Mouse (Mus musculus) liver, embryonic 14.5 days (tissue): Measurements from ENCODE around the gene Cd3g. TPM values are rescaled to one million over a fixed set of nuclear protein-coding genes. Genes with fewer than 3 reads are reported as not detected.
A peak's percentile ranks its signal among the peaks of the same experiment; 100 is the strongest.

ENCODE experiments used
- ATAC-seq: fragments of 200-750 bp; cut with Nextera tagmentation; 2 replicates; pipeline ENCODE4 v1.8.0; 2017; ENCODE audit warnings: moderate number of reproducible peaks, mild to moderate bottlenecking, moderate library complexity; ENCODE audit not compliant: insufficient read depth
- DNase-seq, 3 experiments: peaks; one replicate each; pipeline ENCODE4 v3.0.0-alpha.2; 2012 to 2013; ENCODE audit warnings: low read depth in 3 of 3, low spot score in 3 of 3
- H3K27ac ChIP-seq: fragments of 300-500 bp; sonication (generic); 2 replicates; pipeline ENCODE4 v1.5.1; 2014; ENCODE audit warnings: moderate library complexity, mild to moderate bottlenecking, control low read depth, inconsistent platforms
- H3K27me3 ChIP-seq: fragments of 300-500 bp; sonication (generic); 2 replicates; pipeline ENCODE4 v1.6.1; 2014; ENCODE audit warnings: mild to moderate bottlenecking, low read length, moderate library complexity; ENCODE audit not compliant: control insufficient read depth, insufficient read depth
- H3K36me3 ChIP-seq: fragments of 300-500 bp; sonication (generic); replicated peaks from 2 replicates; pipeline ENCODE4 v1.6.1; 2014; ENCODE audit warnings: low read depth; ENCODE audit not compliant: control insufficient read depth, insufficient read depth
- H3K4me1 ChIP-seq, 2 experiments: fragments of 200-500 bp in 1 of 2; fragments of 300-500 bp in 1 of 2; sonication (generic) in 1 of 2; replicated peaks; 2 replicates each; pipeline ENCODE4 v1.6.1; 2012 to 2014; ENCODE audit warnings: antibody characterized with exemption in 1 of 2, inconsistent platforms in 1 of 2, low read length in 1 of 2; ENCODE audit not compliant: control insufficient read depth in 2 of 2, insufficient read depth in 2 of 2
- H3K4me2 ChIP-seq: fragments of 300-500 bp; sonication (generic); 2 replicates; pipeline ENCODE4 v1.6.1; 2014; ENCODE audit warnings: low read depth, mild to moderate bottlenecking, control low read depth, moderate library complexity
- H3K4me3 ChIP-seq, 2 experiments: fragments of 200-500 bp in 1 of 2; fragments of 300-500 bp in 1 of 2; sonication (generic) in 1 of 2; 2 replicates each; pipeline ENCODE4 v1.5.1; 2012 to 2014; ENCODE audit warnings: low read depth in 2 of 2, low read length in 2 of 2, mild to moderate bottlenecking in 2 of 2, control low read depth in 1 of 2, inconsistent platforms in 1 of 2, moderate library complexity in 1 of 2; ENCODE audit not compliant: insufficient read depth in 1 of 2
- H3K9ac ChIP-seq: fragments of 300-500 bp; sonication (generic); replicated peaks from 2 replicates; pipeline ENCODE4 v1.6.1; 2014; ENCODE audit warnings: mild to moderate bottlenecking, control low read depth, moderate library complexity
- H3K9me3 ChIP-seq: fragments of 300-500 bp; sonication (generic); 2 replicates; pipeline ENCODE4 v1.6.1; 2016; ENCODE audit warnings: low read length, mixed read lengths; ENCODE audit not compliant: control insufficient read depth
- CTCF ChIP-seq: IDR thresholded peaks from 2 replicates; pipeline ENCODE4 v1.5.1; 2016; ENCODE audit warnings: antibody characterized with exemption, low read depth, control low read depth
- EP300 ChIP-seq: IDR thresholded peaks from 2 replicates; pipeline ENCODE4 v1.6.1; 2016; ENCODE audit warnings: antibody characterized with exemption, low read depth
- WGBS: fragments of 180-500 bp; shearing (Covaris S2); extraction: QIAGEN DNeasy Blood & Tissue Kit; methylation state at CpG from one replicate; pipeline ENCODE4 v1.1.7; 2014; ENCODE audit not compliant: insufficient replicate concordance; 5-methylcytosine and 5-hydroxymethylcytosine counted together
- polyA plus RNA-seq, 2 experiments: library from polyadenylated mRNA; depleted of rRNA in 1 of 2; stranded (reverse) in 1 of 2; unstranded in 1 of 2; fragments of >200 nt; fragmentation: Nextera tagmentation in 1 of 2; extraction: Ambion mirVana in 1 of 2; gene quantifications; 2 replicates each; pipeline versions ENCODE4 v1.2.1 to v1.2.3; 2012 to 2014

Cd3g gene
- polyA plus RNA-seq, 2 experiments, result 0.09 to 0.25 TPM

DNA sequence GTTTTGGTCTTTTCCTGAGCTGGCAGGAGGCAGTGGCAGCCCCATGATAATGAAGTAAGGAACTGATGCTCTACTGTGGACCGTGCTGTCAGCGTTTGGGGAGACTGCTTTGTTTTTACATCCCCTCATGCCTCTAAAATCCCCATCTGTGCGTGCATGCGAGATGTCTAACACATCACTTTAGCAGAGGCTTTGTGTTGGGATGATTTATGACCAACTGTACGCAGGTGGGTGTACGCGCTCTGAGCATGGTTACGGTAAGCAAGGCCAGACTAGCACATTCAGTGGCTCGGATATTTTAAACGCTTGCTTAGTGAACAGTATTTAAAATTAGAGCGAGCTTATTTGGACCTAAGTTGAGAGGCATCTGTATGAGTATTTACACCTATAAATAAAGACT, 37.8 kb upstream of the Cd3g start:
- no peaks in the 10 kb centered on the region for H3K27me3 ChIP-seq
- no peak overlapping the region for H3K4me3 ChIP-seq
- no peak overlapping the region for H3K27ac ChIP-seq
- no peak overlapping the region for H3K4me2 ChIP-seq
- H3K36me3 ChIP-seq, result no peaks in the 10 kb centered on the region
- H3K9me3 ChIP-seq, result no peaks in the 10 kb centered on the region
- 69% methylated on average over 11 of the region's 11 CpGs for WGBS
- TF ChIP-seq EP300 (no peak), CTCF (no peak)
- H3K9ac ChIP-seq, result no peak overlapping the region
- no peak for DNase-seq
- ATAC-seq, result no peak
- no peaks in the 10 kb centered on the region for H3K4me1 ChIP-seq

DNA sequence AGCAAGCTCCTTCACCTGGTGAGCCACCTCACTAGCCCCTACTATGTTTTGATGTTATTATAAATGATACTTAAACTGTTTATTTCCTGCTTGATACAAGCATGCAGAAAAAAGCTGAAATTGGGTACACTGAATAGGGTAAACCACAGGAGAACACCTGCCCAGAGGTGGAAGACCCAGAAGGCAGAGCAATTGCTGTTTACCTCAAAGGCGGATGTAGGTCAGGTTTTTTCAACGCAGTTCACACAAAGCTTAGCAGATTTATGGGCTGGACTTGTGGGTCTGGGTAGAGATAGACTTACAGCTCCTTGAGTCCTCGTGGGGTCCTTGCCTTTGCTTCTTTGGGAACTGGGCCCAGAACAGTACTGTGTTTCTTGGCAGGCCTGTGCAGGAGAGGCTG, 35.6 kb upstream of the Cd3g start:
- Histone ChIP-seq H3K4me3 (no peak overlapping the region), H3K27me3 (no peaks in the 10 kb centered on the region), H3K4me2 (no peak overlapping the region), H3K36me3 (no peaks in the 10 kb centered on the region), H3K4me1 (no peaks in the 10 kb centered on the region), H3K27ac (no peak overlapping the region), H3K9me3 (no peaks in the 10 kb centered on the region), H3K9ac (no peak overlapping the region)
- WGBS, result 53% methylated on average over 3 of the region's 3 CpGs
- no peak for DNase-seq
- no peak for ATAC-seq
- TF ChIP-seq CTCF, result no peak

DNA sequence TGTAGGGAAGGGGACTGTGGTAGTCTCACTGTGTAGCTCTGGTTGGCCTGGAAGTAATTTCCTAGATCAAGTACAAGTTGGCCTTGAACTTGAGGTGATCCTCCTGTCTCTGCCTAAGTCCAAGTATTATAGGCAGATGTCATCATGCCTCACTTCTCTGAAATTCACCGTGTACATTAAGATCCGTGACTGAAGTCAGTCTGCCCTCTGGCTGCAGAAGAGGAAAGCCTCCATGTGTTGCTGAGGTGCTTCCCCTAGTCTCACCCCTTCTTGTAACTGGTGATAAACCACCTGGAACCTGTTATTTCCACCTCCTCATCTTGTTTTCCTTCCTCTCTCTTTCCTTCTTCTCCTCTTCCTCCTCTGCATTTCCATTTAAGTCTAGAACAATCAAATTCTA, 34.6 kb upstream of the Cd3g start:
- WGBS, result 32% methylated on average over 2 of the region's 2 CpGs
- no peak overlapping the region for H3K9ac ChIP-seq

DNA sequence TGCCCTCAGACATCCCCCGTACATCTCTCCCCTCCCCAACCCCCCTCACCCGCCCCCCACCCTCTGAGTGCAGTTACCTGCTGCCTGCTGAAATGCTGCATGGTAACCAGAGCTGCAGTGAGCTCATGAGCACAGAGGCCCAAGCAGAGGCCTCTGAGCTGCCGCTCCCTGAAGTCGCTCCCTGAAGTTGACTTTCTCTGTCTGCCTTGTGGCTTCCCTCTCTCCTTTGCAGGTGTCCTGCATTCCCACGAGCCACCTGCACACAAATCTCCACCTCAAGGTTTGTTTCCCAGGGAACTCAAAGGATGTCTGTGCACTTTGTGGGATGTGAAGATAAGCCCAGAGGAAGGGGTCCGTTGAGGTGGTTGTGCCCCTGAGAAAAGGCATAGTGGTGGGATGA, 31.1 kb upstream of the Cd3g start:
- WGBS, result 39% methylated on average over 6 of the region's 6 CpGs
- Histone ChIP-seq H3K36me3 (no peaks in the 10 kb centered on the region), H3K9ac (no peak overlapping the region), H3K9me3 (no peaks in the 10 kb centered on the region), H3K4me3 (no peak overlapping the region), H3K4me1 (no peaks in the 10 kb centered on the region), H3K4me2 (no peak overlapping the region), H3K27me3 (no peaks in the 10 kb centered on the region; the same call in 1 of the 2 replicates), H3K27ac (no peak overlapping the region)
- TF ChIP-seq EP300 (no peak), CTCF (no peak)
- DNase-seq, result no peak
- no peak for ATAC-seq

More for the DNA sequence above, 34.6 kb upstream of the Cd3g start:
- no peaks in the 10 kb centered on the region for H3K27me3 ChIP-seq
- ATAC-seq (no peak), DNase-seq (no peak)
- no peaks in the 10 kb centered on the region for H3K36me3 ChIP-seq
- TF ChIP-seq EP300 (no peak), CTCF (peak; percentile 12; the same call in 1 of the 2 replicates)
- no peak overlapping the region for H3K4me2 ChIP-seq
- no peak overlapping the region for H3K27ac ChIP-seq
- no peaks in the 10 kb centered on the region for H3K9me3 ChIP-seq
- no peaks in the 10 kb centered on the region for H3K4me1 ChIP-seq
- H3K4me3 ChIP-seq, result no peak overlapping the region

DNA sequence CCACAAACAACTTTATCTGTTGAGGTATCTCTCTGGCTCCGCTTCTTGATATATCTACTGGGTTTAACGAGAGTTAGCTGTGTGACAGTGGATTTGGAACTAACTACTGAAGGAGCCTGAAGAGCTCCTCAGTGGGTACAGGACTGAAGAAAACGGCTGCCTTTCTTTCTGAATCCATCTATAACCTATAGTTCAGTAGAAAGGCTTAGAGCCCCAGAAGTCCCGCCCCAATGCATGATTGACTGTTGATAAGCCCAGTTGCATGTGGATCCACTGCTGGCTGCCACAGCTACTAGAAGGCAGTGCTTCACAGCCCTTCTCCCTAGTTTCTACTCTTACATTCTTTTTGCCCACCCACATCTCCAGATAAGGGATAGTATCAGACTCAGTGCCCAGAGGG, 30.2 kb upstream of the Cd3g start:
- 35% methylated on average over 4 of the region's 4 CpGs for WGBS
- Histone ChIP-seq H3K9ac (no peak overlapping the region), H3K27ac (no peak overlapping the region), H3K4me3 (no peak overlapping the region), H3K9me3 (no peaks in the 10 kb centered on the region), H3K4me2 (no peak overlapping the region), H3K4me1 (no peaks in the 10 kb centered on the region), H3K36me3 (no peaks in the 10 kb centered on the region), H3K27me3 (no peaks in the 10 kb centered on the region; the same call in 1 of the 2 replicates)
- DNase-seq (no peak), ATAC-seq (no peak)
- no peak for TF ChIP-seq CTCF
- TF ChIP-seq EP300, result no peak
